Mouse (Mus musculus): Measurements from ENCODE around the gene Efna2.

DNA sequence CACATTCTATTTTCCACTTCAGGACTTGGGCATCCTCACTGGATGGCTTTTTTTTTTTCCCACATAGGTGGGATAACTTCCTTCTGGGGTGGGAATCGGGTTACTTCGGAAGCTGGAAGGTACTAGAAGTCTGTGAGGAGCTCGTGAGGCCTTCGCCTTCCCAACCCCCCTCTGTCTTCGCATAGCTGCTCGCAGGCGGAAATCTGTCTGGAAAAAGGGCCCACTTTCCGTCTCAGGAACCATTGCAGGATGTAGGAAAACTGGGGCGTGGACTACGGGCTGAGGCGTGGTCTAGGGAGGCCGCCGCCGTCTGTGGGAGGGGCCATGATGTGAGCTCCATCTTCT, 46.8 kb downstream of the Efna2 start:
- no peak for TF ChIP-seq CTCF (IDR thresholded peaks at IDR 0.05; ENCODE audit: borderline replicate concordance, extremely low read depth, insufficient read depth, insufficient read length)
- TF ChIP-seq POLR2A (IDR thresholded peaks at IDR 0.05; ENCODE audit: borderline replicate concordance, extremely low read depth, insufficient read depth, insufficient read length, poor library complexity, severe bottlenecking), result no peak
